Mouse (Mus musculus): Measurements from ENCODE around the gene Serpinc1. TPM values are rescaled to one million over a fixed set of nuclear protein-coding genes. Genes with fewer than 3 reads are reported as not detected.
A peak's percentile ranks its signal among the peaks of the same experiment; 100 is the strongest.

Gene Serpinc1
- polyA plus RNA-seq, 1 experiment from 2014 or later: 2.9 TPM

- DNase-seq: no peak
- H3K4me2 ChIP-seq (ENCODE audit: low read length): peak overlapping the region; percentile 92
- H3K9ac ChIP-seq (replicated peaks; ENCODE audit: low read length): peak overlapping the region; percentile 75
- H3K9me3 ChIP-seq (ENCODE audit: control insufficient read depth, low read length): no peaks in the 10 kb centered on the region
- H3K27ac ChIP-seq (replicated peaks; ENCODE audit: low read depth, low read length): peak overlapping the region; percentile 78
- H3K4me3 ChIP-seq (replicated peaks; ENCODE audit: low read depth, low read length): peak overlapping the region; percentile 85
- H3K27me3 ChIP-seq (ENCODE audit: control insufficient read depth, insufficient read depth, low read length): no peaks in the 10 kb centered on the region
- H3K36me3 ChIP-seq (ENCODE audit: control insufficient read depth, insufficient read depth, low read length): peaks cover 61% of the 10 kb centered on the region
- peaks cover 25% of the 10 kb centered on the region for H3K4me1 ChIP-seq (ENCODE audit: control insufficient read depth, insufficient read depth, low read length)
- WGBS: 0% methylated on average over 1 of the region's 1 CpGs
- no peak for ATAC-seq (ENCODE audit: low FRiP score, low TSS enrichment)
These were observed 58.6 kb downstream of the Serpinc1 start for GRCm38 (mm10) chr1:161037026-161037425.

- Histone ChIP-seq H3K4me2 (ENCODE audit: low read length) (peak overlapping the region; percentile 92), H3K27ac (replicated peaks; ENCODE audit: low read depth, low read length) (no peak overlapping the region), H3K4me1 (ENCODE audit: control insufficient read depth, insufficient read depth, low read length) (peaks cover 25% of the 10 kb centered on the region), H3K36me3 (ENCODE audit: control insufficient read depth, insufficient read depth, low read length) (peaks cover 60% of the 10 kb centered on the region), H3K9ac (replicated peaks; ENCODE audit: low read length) (peak overlapping the region; percentile 38), H3K4me3 (replicated peaks; ENCODE audit: low read depth, low read length) (peak overlapping the region; percentile 85), H3K27me3 (ENCODE audit: control insufficient read depth, insufficient read depth, low read length) (no peaks in the 10 kb centered on the region), H3K9me3 (ENCODE audit: control insufficient read depth, low read length) (no peaks in the 10 kb centered on the region)
- DNase-seq: no peak
- ATAC-seq (ENCODE audit: low FRiP score, low TSS enrichment): no peak
- 23% methylated on average over 3 of the region's 3 CpGs for WGBS
These were observed 59.2 kb downstream of the Serpinc1 start for GRCm38 (mm10) chr1:161037599-161037998.

GRCm38 (mm10) chr1:161038004-161038403, 59.6 kb downstream of the Serpinc1 start:
- 36% methylated on average over 3 of the region's 3 CpGs for WGBS
- H3K9ac ChIP-seq (replicated peaks; ENCODE audit: low read length): peak overlapping the region; percentile 38
- H3K9me3 ChIP-seq (ENCODE audit: control insufficient read depth, low read length): no peaks in the 10 kb centered on the region
- H3K4me3 ChIP-seq (replicated peaks; ENCODE audit: low read depth, low read length): peak overlapping the region; percentile 85
- peak overlapping the region; percentile 92 for H3K4me2 ChIP-seq (ENCODE audit: low read length)
- DNase-seq (no peak), ATAC-seq (ENCODE audit: low FRiP score, low TSS enrichment) (no peak)
- no peaks in the 10 kb centered on the region for H3K27me3 ChIP-seq (ENCODE audit: control insufficient read depth, insufficient read depth, low read length)
- no peak overlapping the region for H3K27ac ChIP-seq (replicated peaks; ENCODE audit: low read depth, low read length)
- peaks cover 63% of the 10 kb centered on the region for H3K36me3 ChIP-seq (ENCODE audit: control insufficient read depth, insufficient read depth, low read length)
- peaks cover 25% of the 10 kb centered on the region for H3K4me1 ChIP-seq (ENCODE audit: control insufficient read depth, insufficient read depth, low read length)

- Histone ChIP-seq H3K4me3 (replicated peaks; ENCODE audit: low read depth, low read length) (no peak overlapping the region), H3K36me3 (ENCODE audit: control insufficient read depth, insufficient read depth, low read length) (peaks cover 67% of the 10 kb centered on the region), H3K9me3 (ENCODE audit: control insufficient read depth, low read length) (no peaks in the 10 kb centered on the region), H3K27ac (replicated peaks; ENCODE audit: low read depth, low read length) (no peak overlapping the region; the same call in 1 of the 2 replicates), H3K4me2 (ENCODE audit: low read length) (no peak overlapping the region), H3K27me3 (ENCODE audit: control insufficient read depth, insufficient read depth, low read length) (no peaks in the 10 kb centered on the region), H3K9ac (replicated peaks; ENCODE audit: low read length) (no peak overlapping the region), H3K4me1 (ENCODE audit: control insufficient read depth, insufficient read depth, low read length) (peaks cover 16% of the 10 kb centered on the region)
- peak; percentile 27 for DNase-seq
- ATAC-seq (ENCODE audit: low FRiP score, low TSS enrichment): no peak
- 8% methylated on average over 3 of the region's 3 CpGs for WGBS
These were observed 60.8 kb downstream of the Serpinc1 start for GRCm38 (mm10) chr1:161038968-161039721.

- Histone ChIP-seq H3K27ac (replicated peaks; ENCODE audit: low read depth, low read length) (peak overlapping the region; percentile 42; the same call in 1 of the 2 replicates), H3K9ac (replicated peaks; ENCODE audit: low read length) (no peak overlapping the region; the same call in 1 of the 2 replicates), H3K36me3 (ENCODE audit: control insufficient read depth, insufficient read depth, low read length) (peaks cover 74% of the 10 kb centered on the region), H3K4me3 (replicated peaks; ENCODE audit: low read depth, low read length) (no peak overlapping the region), H3K27me3 (ENCODE audit: control insufficient read depth, insufficient read depth, low read length) (no peaks in the 10 kb centered on the region), H3K4me1 (ENCODE audit: control insufficient read depth, insufficient read depth, low read length) (peaks cover 16% of the 10 kb centered on the region), H3K9me3 (ENCODE audit: control insufficient read depth, low read length) (no peaks in the 10 kb centered on the region), H3K4me2 (ENCODE audit: low read length) (no peak overlapping the region)
- WGBS: 17% methylated on average over 3 of the region's 3 CpGs
- no peak; the same call in 1 of the 2 replicates for ATAC-seq (ENCODE audit: low FRiP score, low TSS enrichment)
- DNase-seq: peak; percentile 44
These were observed 61.5 kb downstream of the Serpinc1 start for GRCm38 (mm10) chr1:161039741-161040425.

GRCm38 (mm10) chr1:161040426-161040770, 62.0 kb downstream of the Serpinc1 start:
- Histone ChIP-seq H3K27me3 (ENCODE audit: control insufficient read depth, insufficient read depth, low read length) (no peaks in the 10 kb centered on the region), H3K4me3 (replicated peaks; ENCODE audit: low read depth, low read length) (no peak overlapping the region), H3K9me3 (ENCODE audit: control insufficient read depth, low read length) (no peaks in the 10 kb centered on the region), H3K4me2 (ENCODE audit: low read length) (no peak overlapping the region), H3K27ac (replicated peaks; ENCODE audit: low read depth, low read length) (no peak overlapping the region), H3K36me3 (ENCODE audit: control insufficient read depth, insufficient read depth, low read length) (peaks cover 79% of the 10 kb centered on the region), H3K4me1 (ENCODE audit: control insufficient read depth, insufficient read depth, low read length) (peaks cover 16% of the 10 kb centered on the region), H3K9ac (replicated peaks; ENCODE audit: low read length) (no peak overlapping the region; the same call in 1 of the 2 replicates)
- ATAC-seq (ENCODE audit: low FRiP score, low TSS enrichment) (no peak), DNase-seq (no peak)
- WGBS: 55% methylated on average over 1 of the region's 1 CpGs

- no peaks in the 10 kb centered on the region for H3K9me3 ChIP-seq (ENCODE audit: control insufficient read depth, low read length)
- no peak overlapping the region for H3K9ac ChIP-seq (replicated peaks; ENCODE audit: low read length)
- H3K4me3 ChIP-seq (replicated peaks; ENCODE audit: low read depth, low read length): no peak overlapping the region
- H3K4me1 ChIP-seq (ENCODE audit: control insufficient read depth, insufficient read depth, low read length): peaks cover 16% of the 10 kb centered on the region
- no peak for ATAC-seq (ENCODE audit: low FRiP score, low TSS enrichment)
- no peak for DNase-seq
- no peak overlapping the region for H3K4me2 ChIP-seq (ENCODE audit: low read length)
- no peak overlapping the region for H3K27ac ChIP-seq (replicated peaks; ENCODE audit: low read depth, low read length)
- no peaks in the 10 kb centered on the region for H3K27me3 ChIP-seq (ENCODE audit: control insufficient read depth, insufficient read depth, low read length)
- peaks cover 83% of the 10 kb centered on the region for H3K36me3 ChIP-seq (ENCODE audit: control insufficient read depth, insufficient read depth, low read length)
These were observed 62.5 kb downstream of the Serpinc1 start for GRCm38 (mm10) chr1:161040855-161041254.

- ATAC-seq (ENCODE audit: low FRiP score, low TSS enrichment): no peak
- H3K4me1 ChIP-seq (ENCODE audit: control insufficient read depth, insufficient read depth, low read length): peaks cover 16% of the 10 kb centered on the region
- no peak for DNase-seq
- H3K36me3 ChIP-seq (ENCODE audit: control insufficient read depth, insufficient read depth, low read length): peaks cover 84% of the 10 kb centered on the region
- 90% methylated on average over 7 of the region's 7 CpGs for WGBS
- no peaks in the 10 kb centered on the region for H3K27me3 ChIP-seq (ENCODE audit: control insufficient read depth, insufficient read depth, low read length)
- H3K9ac ChIP-seq (replicated peaks; ENCODE audit: low read length): no peak overlapping the region
- H3K4me2 ChIP-seq (ENCODE audit: low read length): no peak overlapping the region
- no peak overlapping the region for H3K27ac ChIP-seq (replicated peaks; ENCODE audit: low read depth, low read length)
- H3K4me3 ChIP-seq (replicated peaks; ENCODE audit: low read depth, low read length): no peak overlapping the region
- no peaks in the 10 kb centered on the region for H3K9me3 ChIP-seq (ENCODE audit: control insufficient read depth, low read length)
These were observed 63.1 kb downstream of the Serpinc1 start for GRCm38 (mm10) chr1:161041261-161042020.

Data from midbrain, embryonic 14.5 days (tissue).